Mouse (Mus musculus) limb, embryonic 14.5 days (tissue): Measurements from ENCODE around the gene Rbms1. TPM values are rescaled to one million over a fixed set of nuclear protein-coding genes. Genes with fewer than 3 reads are reported as not detected.

Experiments
- ATAC-seq: fragments of 200-750 bp; cut with Nextera tagmentation; 2 replicates; pipeline ENCODE4 v1.8.0; 2017; ENCODE audit warnings: low read depth, moderate number of reproducible peaks, moderate TSS enrichment; ENCODE audit not compliant: low FRiP score
- DNase-seq: peaks from one replicate; pipeline ENCODE4 v3.0.0-alpha.2; 2015; ENCODE audit warnings: low spot score
- H3K27ac ChIP-seq: fragments of 300-500 bp; sonication (generic); replicated peaks from 2 replicates; pipeline ENCODE4 v1.5.1; 2014; ENCODE audit warnings: low read depth, mild to moderate bottlenecking, low read length, moderate library complexity, mixed read lengths
- H3K27me3 ChIP-seq: fragments of 300-500 bp; sonication (generic); 2 replicates; pipeline ENCODE4 v1.6.1; 2014; ENCODE audit warnings: low read length, mixed read lengths; ENCODE audit not compliant: control insufficient read depth, insufficient read depth
- H3K36me3 ChIP-seq: fragments of 300-500 bp; sonication (generic); 2 replicates; pipeline ENCODE4 v1.6.1; 2014; ENCODE audit warnings: mild to moderate bottlenecking, low read length, moderate library complexity, mixed read lengths; ENCODE audit not compliant: control insufficient read depth, insufficient read depth
- H3K4me1 ChIP-seq: fragments of 300-500 bp; sonication (generic); 2 replicates; pipeline ENCODE4 v1.6.1; 2014; ENCODE audit warnings: antibody characterized with exemption, low read length, mixed read lengths; ENCODE audit not compliant: control insufficient read depth, insufficient read depth
- H3K4me2 ChIP-seq: fragments of 300-500 bp; sonication (generic); replicated peaks from 2 replicates; pipeline ENCODE4 v1.6.1; 2014; ENCODE audit warnings: low read depth, mild to moderate bottlenecking, low read length, moderate library complexity; ENCODE audit not compliant: severe bottlenecking
- H3K4me3 ChIP-seq: fragments of 300-500 bp; sonication (generic); replicated peaks from 2 replicates; pipeline ENCODE4 v1.5.1; 2014; ENCODE audit warnings: low read length
- H3K9ac ChIP-seq: fragments of 300-500 bp; sonication (generic); 2 replicates; pipeline ENCODE4 v1.6.1; 2014; ENCODE audit warnings: mild to moderate bottlenecking, low read depth, low read length, moderate library complexity; ENCODE audit not compliant: severe bottlenecking
- H3K9me3 ChIP-seq: fragments of 300-500 bp; sonication (generic); 2 replicates; pipeline ENCODE4 v1.6.1; 2016; ENCODE audit warnings: low read length; ENCODE audit not compliant: control insufficient read depth
- POLR2A ChIP-seq: fragments of 200-500 bp; IDR thresholded peaks from 2 replicates; pipeline ENCODE4 v1.8.0; 2012; ENCODE audit warnings: inconsistent platforms, mild to moderate bottlenecking, moderate library complexity, borderline replicate concordance; ENCODE audit not compliant: insufficient read depth, insufficient read length; ENCODE audit errors: extremely low read depth
- WGBS: fragments of 180-500 bp; shearing (Covaris S2); extraction: QIAGEN DNeasy Blood & Tissue Kit; methylation state at CpG from one replicate; pipeline ENCODE4 v1.1.7; 2014; 5-methylcytosine and 5-hydroxymethylcytosine counted together
- polyA plus RNA-seq, 2 experiments: library from polyadenylated mRNA; depleted of rRNA in 1 of 2; stranded (reverse) in 1 of 2; unstranded in 1 of 2; fragments of >200 nt; fragmentation: Nextera tagmentation in 1 of 2; extraction: Ambion mirVana in 1 of 2; gene quantifications; 2 replicates each; pipeline versions ENCODE4 v1.2.1 to v1.2.3; 2012 to 2014

The Rbms1 gene
- polyA plus RNA-seq, 2 experiments, result 84.9 to 118 TPM

GRCm38 (mm10) chr2:60803377-60803776 lies 159.6 kb downstream of the Rbms1 start:
- H3K9ac ChIP-seq, result no peak overlapping the region
- H3K9me3 ChIP-seq, result no peaks in the 10 kb centered on the region
- H3K36me3 ChIP-seq, result no peaks in the 10 kb centered on the region
- no peak overlapping the region for H3K27ac ChIP-seq
- TF ChIP-seq POLR2A, result no peak
- ATAC-seq (no peak), DNase-seq (no peak)
- WGBS, result 92% methylated on average over 6 of the region's 6 CpGs
- no peak overlapping the region for H3K4me3 ChIP-seq
- peaks cover 34% of the 10 kb centered on the region for H3K4me1 ChIP-seq
- H3K4me2 ChIP-seq, result no peak overlapping the region
- no peaks in the 10 kb centered on the region for H3K27me3 ChIP-seq

DNA sequence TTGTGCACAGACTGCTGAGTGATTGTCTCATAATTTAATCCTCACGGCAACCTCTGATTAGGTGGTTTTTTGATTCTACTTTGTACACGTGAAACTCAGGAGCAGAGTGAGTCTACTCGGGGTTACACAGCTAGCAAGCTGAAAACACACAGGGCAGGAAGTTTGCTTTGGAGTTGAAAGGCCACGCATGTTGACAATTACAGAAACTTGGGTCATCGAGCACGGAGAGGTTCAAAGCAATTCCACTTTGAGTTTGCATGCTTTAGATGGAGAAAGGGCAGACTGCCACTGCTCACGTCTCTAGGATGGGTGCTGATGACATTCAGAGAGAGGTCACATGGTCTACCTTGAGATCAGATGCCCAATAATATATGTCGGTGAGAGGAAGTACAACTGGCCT lies 160.2 kb downstream of the Rbms1 start:
- H3K4me3 ChIP-seq, result no peak overlapping the region
- no peak overlapping the region for H3K27ac ChIP-seq
- DNase-seq (no peak), ATAC-seq (no peak)
- H3K9ac ChIP-seq, result no peak overlapping the region
- TF ChIP-seq POLR2A, result no peak
- H3K4me2 ChIP-seq, result no peak overlapping the region
- no peaks in the 10 kb centered on the region for H3K36me3 ChIP-seq
- peaks cover 29% of the 10 kb centered on the region for H3K4me1 ChIP-seq
- no peaks in the 10 kb centered on the region for H3K9me3 ChIP-seq
- WGBS, result 44% methylated on average over 8 of the region's 8 CpGs
- H3K27me3 ChIP-seq, result no peaks in the 10 kb centered on the region

- no peak overlapping the region for H3K4me2 ChIP-seq
- no peak overlapping the region for H3K27ac ChIP-seq
- H3K4me3 ChIP-seq, result no peak overlapping the region
- 29% methylated on average over 4 of the region's 4 CpGs for WGBS
- H3K27me3 ChIP-seq, result no peaks in the 10 kb centered on the region
- TF ChIP-seq POLR2A, result no peak
- H3K36me3 ChIP-seq, result no peaks in the 10 kb centered on the region
- ATAC-seq (no peak), DNase-seq (peak; percentile 36)
- H3K9me3 ChIP-seq, result no peaks in the 10 kb centered on the region
- no peak overlapping the region for H3K9ac ChIP-seq
- peaks cover 23% of the 10 kb centered on the region for H3K4me1 ChIP-seq
Observed at GRCm38 (mm10) chr2:60802191-60802590, 160.8 kb downstream of the Rbms1 start.

DNA sequence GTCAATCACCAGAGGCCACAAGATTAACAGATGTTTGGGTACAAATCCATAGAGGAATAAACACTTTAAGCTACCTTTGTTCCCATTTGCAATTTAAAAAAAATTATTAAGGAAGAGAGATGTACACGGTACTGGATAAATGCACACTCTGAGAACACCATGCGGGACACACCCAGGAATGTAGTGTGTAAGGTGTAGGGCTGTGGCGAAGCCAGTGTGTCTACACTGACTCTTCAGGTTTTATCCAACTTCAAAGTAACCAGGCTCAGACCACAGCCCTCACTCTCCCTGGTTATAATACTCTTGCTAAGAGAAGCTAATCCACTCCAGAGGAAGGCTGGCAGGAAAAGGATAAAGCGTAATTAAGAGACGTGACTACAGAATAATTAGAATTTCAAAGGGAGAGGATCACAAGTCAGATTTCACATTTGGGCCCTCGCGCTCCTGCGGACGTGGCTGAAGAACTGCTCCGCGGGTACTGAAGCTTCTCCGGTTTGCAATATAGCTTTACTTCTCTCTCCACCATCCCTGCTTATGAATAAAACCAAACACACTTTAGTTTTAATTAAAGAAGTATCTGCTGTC lies 161.3 kb downstream of the Rbms1 start:
- Histone ChIP-seq H3K9me3 (no peaks in the 10 kb centered on the region), H3K4me2 (peak overlapping the region; percentile 34; the same call in 1 of the 2 replicates), H3K27me3 (no peaks in the 10 kb centered on the region), H3K4me1 (peaks cover 24% of the 10 kb centered on the region), H3K4me3 (no peak overlapping the region), H3K27ac (no peak overlapping the region), H3K9ac (0 out of 2 replicates have a peak overlapping the region, but pooled peaks have one; percentile 12), H3K36me3 (no peaks in the 10 kb centered on the region; the same call in 1 of the 2 replicates)
- WGBS, result 51% methylated on average over 12 of the region's 12 CpGs
- no peak for DNase-seq
- no peak for ATAC-seq
- no peak for TF ChIP-seq POLR2A

DNA sequence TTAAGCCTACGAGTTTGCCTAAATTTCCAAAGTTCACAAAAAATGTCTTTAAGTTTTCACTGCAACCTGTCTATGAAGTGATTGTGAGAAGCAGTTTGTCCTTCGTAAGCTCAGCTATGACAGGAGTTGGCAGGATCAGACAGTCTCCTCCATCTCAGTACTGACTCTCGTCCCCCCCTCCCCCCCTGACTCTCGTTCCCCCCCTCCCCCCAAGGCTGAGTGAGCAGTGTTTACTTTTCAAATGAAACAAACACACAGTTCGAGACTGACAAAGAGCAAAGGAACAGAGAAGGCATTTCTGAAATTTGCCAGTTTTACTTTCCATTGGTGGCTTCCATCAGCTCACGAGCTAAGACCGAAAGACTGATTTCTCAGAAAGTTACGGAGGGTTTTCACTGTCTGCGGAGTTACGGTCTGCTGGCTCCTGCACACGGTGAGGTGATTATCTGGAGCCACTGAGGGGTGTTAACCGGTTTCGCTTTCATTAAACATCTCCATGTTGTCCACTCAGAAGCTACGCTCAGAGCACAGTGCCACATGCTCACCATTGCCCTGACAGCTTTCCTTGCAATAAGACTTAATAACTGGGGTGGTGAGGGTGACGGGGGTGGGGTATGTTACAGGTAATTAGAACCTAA lies 162.0 kb downstream of the Rbms1 start:
- Histone ChIP-seq H3K36me3 (peaks cover 6% of the 10 kb centered on the region), H3K9ac (0 out of 2 replicates have a peak overlapping the region, but pooled peaks have one; percentile 12), H3K27ac (no peak overlapping the region), H3K9me3 (no peaks in the 10 kb centered on the region), H3K4me3 (0 out of 2 replicates have a peak overlapping the region, but pooled peaks have one; percentile 1), H3K4me1 (peaks cover 24% of the 10 kb centered on the region), H3K27me3 (no peaks in the 10 kb centered on the region), H3K4me2 (peak overlapping the region; percentile 34)
- no peak for DNase-seq
- TF ChIP-seq POLR2A, result no peak
- ATAC-seq, result no peak
- 34% methylated on average over 15 of the region's 15 CpGs for WGBS

DNA sequence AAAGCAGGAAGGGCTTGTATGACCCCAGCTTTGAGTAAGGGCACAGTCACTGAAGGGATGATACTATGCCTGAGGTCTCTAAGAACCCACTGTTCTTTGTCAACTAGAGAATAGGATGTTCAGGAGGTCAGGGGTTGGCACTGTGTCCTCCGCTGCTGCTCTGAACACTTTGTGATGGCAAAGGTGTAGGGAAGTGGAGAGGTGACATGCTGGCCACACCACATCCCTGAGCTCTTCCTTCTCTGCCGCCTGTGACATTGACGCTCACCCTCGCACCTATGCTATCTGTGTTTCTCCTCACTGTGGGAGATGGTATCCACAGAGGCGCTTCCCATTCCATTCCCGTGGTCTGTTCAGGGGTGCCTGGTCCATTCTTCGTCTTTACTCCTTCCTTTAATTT lies 163.2 kb downstream of the Rbms1 start:
- H3K27me3 ChIP-seq, result no peaks in the 10 kb centered on the region
- WGBS, result 93% methylated on average over 7 of the region's 7 CpGs
- peaks cover 19% of the 10 kb centered on the region for H3K4me1 ChIP-seq
- DNase-seq, result no peak
- H3K36me3 ChIP-seq, result peaks cover 12% of the 10 kb centered on the region
- TF ChIP-seq POLR2A, result no peak
- no peaks in the 10 kb centered on the region for H3K9me3 ChIP-seq
- no peak overlapping the region for H3K4me2 ChIP-seq
- ATAC-seq, result no peak
- no peak overlapping the region for H3K4me3 ChIP-seq
- no peak overlapping the region for H3K9ac ChIP-seq
- no peak overlapping the region for H3K27ac ChIP-seq
